Mouse (Mus musculus): ENCODE measurements around the gene Rtel1. TPM values are rescaled to one million over a fixed set of nuclear protein-coding genes. Genes with fewer than 3 reads are reported as not detected.
"Not testable (repeated sequence)": the region's sequence is repeated elsewhere in the genome, so short reads cannot be mapped to it uniquely, and the experiment has no call there.

The Rtel1 gene
- polyA plus RNA-seq (2016; fragmentation: Nextera tagmentation; extraction: Ambion mirVana) = 79.8 and 80.8 TPM in 2 replicates

DNA sequence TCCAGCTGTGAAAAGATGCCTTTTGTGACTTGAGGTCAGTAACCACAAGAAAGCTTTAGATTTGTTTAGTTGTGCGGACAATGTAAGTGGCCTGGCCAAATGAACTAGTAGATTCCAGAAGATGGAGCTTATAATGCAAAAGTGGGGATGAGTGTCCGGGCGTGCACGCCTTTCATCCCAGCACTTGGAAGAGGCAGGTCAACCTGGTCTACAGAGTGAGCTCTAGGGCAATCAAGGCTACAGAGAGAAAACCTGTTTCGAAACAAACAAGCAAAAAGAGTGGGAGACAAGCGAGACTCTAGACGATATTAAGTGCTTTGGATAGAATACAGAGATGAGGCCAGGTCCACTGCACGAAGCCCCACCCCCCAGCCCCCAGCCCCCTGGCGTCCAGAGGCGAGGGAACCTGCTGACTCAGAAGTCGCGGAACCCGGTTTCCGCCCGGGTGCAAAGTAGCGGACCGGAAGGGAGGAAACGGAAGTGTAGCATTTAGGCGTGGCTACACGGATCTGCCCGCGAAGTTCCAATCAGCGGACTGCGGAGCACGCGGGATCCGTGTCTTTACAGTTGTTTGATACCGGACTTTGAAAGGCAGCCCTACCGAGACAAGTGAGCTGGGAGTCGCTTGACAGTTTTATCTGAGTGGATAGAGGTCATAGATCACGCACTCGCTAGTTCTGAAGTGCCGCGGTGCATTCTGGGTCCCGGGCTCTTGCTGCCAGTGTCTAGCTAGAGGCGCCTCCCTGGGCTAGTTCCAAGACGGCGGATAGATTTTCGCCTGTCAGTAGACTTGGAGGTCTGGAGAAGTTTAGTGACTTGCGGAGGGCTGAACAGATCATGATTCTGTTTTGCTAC, at the start of gene Rtel1:
Gene Rtel1, plus strand, starts transcription at position 492 of the 855 bp plus-strand sequence.
- H3K4me1 ChIP-seq = peaks cover 16% of the 10 kb centered on the region
- 8% methylated on average over 40 of the region's 40 CpGs for WGBS
- H3K27me3 ChIP-seq (ENCODE audit: low read depth, poor library complexity, severe bottlenecking) = peaks cover 27% of the 10 kb centered on the region
- H3K27ac ChIP-seq = peak within 1 kb of the TSS; percentile 91
- peak within 1 kb of the TSS; percentile 71 for H3K4me3 ChIP-seq
- peaks cover 29% of the 10 kb centered on the region for H3K36me3 ChIP-seq
- no peaks in the 10 kb centered on the region for H3K9me3 ChIP-seq (replicated peaks)
- peak; percentile 94 for DNase-seq (ENCODE audit: low spot score)

- 93% methylated on average over 2 of the region's 2 CpGs for WGBS
- no peaks in the 10 kb centered on the region for H3K27me3 ChIP-seq (ENCODE audit: low read depth, poor library complexity, severe bottlenecking)
- no peak for DNase-seq (ENCODE audit: low spot score)
- peaks cover 91% of the 10 kb centered on the region for H3K36me3 ChIP-seq
- H3K27ac ChIP-seq = no peak overlapping the region
- no peaks in the 10 kb centered on the region for H3K9me3 ChIP-seq (replicated peaks)
- no peak overlapping the region for H3K4me3 ChIP-seq
- no peaks in the 10 kb centered on the region for H3K4me1 ChIP-seq
These were observed 47.4 kb upstream of the Rtel1 start for GRCm38 (mm10) chr2:181272092-181272491.

GRCm38 (mm10) chr2:181273829-181274228, 45.7 kb upstream of the Rtel1 start:
- DNase-seq (ENCODE audit: low spot score) = no peak
- 94% methylated on average over 2 of the region's 2 CpGs for WGBS
- Histone ChIP-seq H3K27me3 (ENCODE audit: low read depth, poor library complexity, severe bottlenecking) (no peaks in the 10 kb centered on the region), H3K4me3 (no peak overlapping the region), H3K36me3 (peaks cover 91% of the 10 kb centered on the region), H3K4me1 (no peaks in the 10 kb centered on the region), H3K27ac (no peak overlapping the region), H3K9me3 (replicated peaks) (no peaks in the 10 kb centered on the region)

DNA sequence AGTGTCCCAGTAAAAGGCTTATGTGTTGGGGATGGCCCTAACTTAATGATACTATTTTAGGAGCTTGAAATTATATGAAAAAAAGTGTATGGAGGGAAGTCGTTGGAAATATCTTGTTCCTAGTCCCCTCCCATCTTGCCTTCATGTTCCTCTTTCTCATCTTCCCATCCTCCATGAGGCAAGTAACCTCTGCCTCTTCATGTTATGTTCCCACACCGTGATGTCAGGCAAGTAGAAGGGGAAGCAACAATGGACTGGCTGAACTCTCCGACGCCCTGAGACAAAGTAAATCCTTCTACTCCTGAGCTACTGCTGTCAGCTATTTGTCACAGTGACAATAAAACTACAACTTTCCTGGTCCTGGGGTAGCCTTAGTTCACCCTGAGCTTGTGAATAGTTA, 44.9 kb upstream of the Rtel1 start:
- H3K9me3 ChIP-seq (replicated peaks) = no peaks in the 10 kb centered on the region
- H3K27me3 ChIP-seq (ENCODE audit: low read depth, poor library complexity, severe bottlenecking) = no peaks in the 10 kb centered on the region
- no peak overlapping the region for H3K4me3 ChIP-seq
- peaks cover 91% of the 10 kb centered on the region for H3K36me3 ChIP-seq
- H3K4me1 ChIP-seq = no peaks in the 10 kb centered on the region
- H3K27ac ChIP-seq = no peak overlapping the region
- 91% methylated on average over 4 of the region's 4 CpGs for WGBS
- no peak for DNase-seq (ENCODE audit: low spot score)

DNA sequence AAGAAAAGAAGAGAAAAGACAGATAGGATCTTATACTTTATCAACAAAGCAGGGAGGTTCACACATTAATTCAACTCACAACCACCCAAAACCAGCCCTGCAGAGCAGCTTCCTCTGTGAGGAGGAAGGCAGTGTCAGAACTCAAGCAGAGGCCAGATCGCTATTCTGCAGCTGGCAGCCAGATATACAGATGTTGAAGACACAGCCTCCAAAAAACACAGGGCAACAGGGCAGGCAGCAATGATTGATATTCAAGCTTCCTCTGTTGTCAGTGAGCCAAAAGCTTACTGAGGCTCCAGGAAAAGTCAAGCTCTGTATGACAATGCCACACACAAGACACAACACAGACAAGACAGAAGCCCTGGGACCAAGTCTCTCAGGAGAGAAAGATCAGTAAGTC, 42.8 kb upstream of the Rtel1 start:
- peaks cover 89% of the 10 kb centered on the region for H3K36me3 ChIP-seq
- H3K4me1 ChIP-seq = no peaks in the 10 kb centered on the region
- no peak overlapping the region for H3K4me3 ChIP-seq
- H3K9me3 ChIP-seq (replicated peaks) = no peaks in the 10 kb centered on the region
- WGBS = 87% methylated on average over 1 of the region's 1 CpGs
- no peak for DNase-seq (ENCODE audit: low spot score)
- H3K27ac ChIP-seq = no peak overlapping the region
- H3K27me3 ChIP-seq (ENCODE audit: low read depth, poor library complexity, severe bottlenecking) = no peaks in the 10 kb centered on the region

DNA sequence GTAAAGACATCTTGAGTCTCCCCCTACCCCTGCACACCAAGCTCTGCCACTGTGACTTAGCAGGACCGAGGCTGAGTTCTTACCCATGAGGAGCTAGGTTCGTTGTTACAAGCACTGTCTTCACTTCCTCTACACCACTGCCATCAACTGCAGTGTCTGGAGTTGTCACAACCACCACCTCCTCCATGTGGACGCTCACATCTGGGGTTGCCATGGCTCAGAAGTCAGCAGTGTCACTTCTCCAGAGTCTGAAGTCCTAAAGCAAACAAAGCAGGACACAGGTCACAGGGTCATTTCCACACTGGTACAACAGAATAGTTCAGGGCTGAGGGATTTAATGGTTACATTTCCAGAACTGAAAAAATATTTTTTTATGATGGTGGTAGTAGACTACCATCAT, 41.7 kb upstream of the Rtel1 start:
- Histone ChIP-seq H3K27ac (no peak overlapping the region), H3K9me3 (replicated peaks) (no peaks in the 10 kb centered on the region), H3K4me3 (no peak overlapping the region), H3K36me3 (peaks cover 90% of the 10 kb centered on the region), H3K4me1 (no peaks in the 10 kb centered on the region), H3K27me3 (ENCODE audit: low read depth, poor library complexity, severe bottlenecking) (no peaks in the 10 kb centered on the region)
- no peak for DNase-seq (ENCODE audit: low spot score)
- 90% methylated on average over 3 of the region's 3 CpGs for WGBS

DNA sequence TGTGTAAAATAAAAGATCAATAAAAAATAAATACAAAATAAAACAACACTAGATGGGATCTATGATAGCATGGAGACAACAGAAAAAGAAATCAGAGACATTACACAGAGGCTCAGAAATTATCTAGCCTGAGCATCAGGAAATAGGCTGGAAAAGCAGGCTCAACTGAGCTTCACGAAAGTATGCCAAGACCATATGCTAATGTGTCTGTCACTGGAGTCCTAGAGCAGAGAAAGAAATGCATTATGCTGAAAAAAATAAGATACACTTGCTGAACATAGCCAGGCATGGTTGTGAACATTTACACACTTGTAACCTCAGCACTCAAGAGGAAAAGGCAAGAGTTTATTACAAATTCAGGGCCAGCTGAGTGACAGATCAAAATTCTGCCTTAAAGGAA, 39.6 kb upstream of the Rtel1 start:
- no peaks in the 10 kb centered on the region for H3K4me1 ChIP-seq

DNA sequence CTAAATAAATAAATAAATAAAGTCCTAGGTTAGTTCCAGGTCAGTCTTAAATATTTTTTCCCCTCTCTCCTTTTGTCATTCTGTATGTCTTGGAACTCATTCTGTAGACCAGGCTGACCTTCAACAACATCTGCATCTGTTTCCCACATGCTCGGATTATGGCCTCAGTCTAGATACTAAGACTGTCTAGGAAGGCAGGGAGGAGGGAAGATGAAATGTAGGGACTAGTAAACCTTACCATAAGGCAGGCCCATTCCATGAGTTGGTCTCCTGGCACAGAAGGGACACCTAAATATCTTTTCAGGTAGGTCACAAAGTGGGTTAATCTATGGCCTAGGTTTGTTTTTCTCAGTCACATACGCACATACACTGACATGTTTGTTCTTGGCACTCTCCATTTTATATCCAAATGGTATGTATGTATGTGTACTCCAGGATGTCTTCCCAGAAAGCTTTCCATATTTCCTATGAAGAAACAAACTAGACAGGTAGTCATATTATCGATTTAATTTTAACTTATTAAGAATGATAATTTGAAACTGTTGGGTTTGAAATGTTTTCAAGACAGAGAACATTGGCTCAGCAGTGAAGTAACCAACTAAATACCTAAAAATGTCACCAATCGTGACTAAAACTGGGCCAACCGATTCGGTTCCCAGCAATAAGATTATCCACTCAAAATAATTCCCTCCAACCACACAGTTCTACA, 32.8 kb upstream of the Rtel1 start:
- 64% methylated on average over 6 of the region's 6 CpGs for WGBS
- H3K27me3 ChIP-seq (ENCODE audit: low read depth, poor library complexity, severe bottlenecking) = no peaks in the 10 kb centered on the region
- no peaks in the 10 kb centered on the region for H3K9me3 ChIP-seq (replicated peaks)
- peak overlapping the region; percentile 98 for H3K27ac ChIP-seq
- no peak for DNase-seq (ENCODE audit: low spot score)
- H3K4me3 ChIP-seq = peak overlapping the region; percentile 72
- peaks cover 13% of the 10 kb centered on the region for H3K4me1 ChIP-seq
- H3K36me3 ChIP-seq = peaks cover 44% of the 10 kb centered on the region

More for the DNA sequence above, 39.6 kb upstream of the Rtel1 start:
- no peak overlapping the region for H3K27ac ChIP-seq
- WGBS = 93% methylated on average over 1 of the region's 1 CpGs
- H3K27me3 ChIP-seq (ENCODE audit: low read depth, poor library complexity, severe bottlenecking) = no peaks in the 10 kb centered on the region
- no peak overlapping the region for H3K4me3 ChIP-seq
- H3K36me3 ChIP-seq = peaks cover 89% of the 10 kb centered on the region
- H3K9me3 ChIP-seq (replicated peaks) = no peaks in the 10 kb centered on the region
- DNase-seq (ENCODE audit: low spot score) = no peak

- H3K4me3 ChIP-seq = peak overlapping the region; percentile 72
- under 1% methylated on average over 58 of the region's 71 CpGs for WGBS
- peak; percentile 92 for DNase-seq (ENCODE audit: low spot score)
- no peaks in the 10 kb centered on the region for H3K27me3 ChIP-seq (ENCODE audit: low read depth, poor library complexity, severe bottlenecking)
- no peaks in the 10 kb centered on the region for H3K9me3 ChIP-seq (replicated peaks)
- H3K36me3 ChIP-seq = peaks cover 37% of the 10 kb centered on the region
- H3K4me1 ChIP-seq = peaks cover 13% of the 10 kb centered on the region
- peak overlapping the region; percentile 98 for H3K27ac ChIP-seq
These were observed 32.1 kb upstream of the Rtel1 start for GRCm38 (mm10) chr2:181287338-181287957.

DNA sequence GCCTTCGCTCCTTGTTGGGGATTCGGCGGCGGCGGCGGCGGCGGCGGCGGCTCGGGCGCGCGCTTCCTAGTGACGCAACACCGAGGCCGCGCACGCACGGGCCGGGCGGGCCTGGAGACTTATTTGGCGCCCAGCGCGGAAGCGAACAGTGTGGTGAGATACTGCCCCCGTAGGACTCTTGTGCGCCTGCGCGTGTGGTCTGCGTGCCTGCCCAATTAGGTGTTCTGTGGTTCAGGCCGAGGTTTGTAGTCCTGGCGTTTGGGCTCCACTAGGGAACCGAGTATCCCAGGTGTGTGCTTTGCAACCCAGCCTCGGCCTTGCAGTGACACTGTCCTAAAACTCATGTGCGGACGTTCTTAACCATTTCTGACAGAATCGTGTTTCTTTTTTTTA, 31.6 kb upstream of the Rtel1 start, which contains the start of gene Gmeb2:
Gene Gmeb2, minus strand, starts transcription at position 78 of the 393 bp plus-strand sequence.
- not testable (repeated sequence) for H3K27me3 ChIP-seq (ENCODE audit: low read depth, poor library complexity, severe bottlenecking); H3K9me3 ChIP-seq (replicated peaks)
- peak; percentile 93 for DNase-seq (ENCODE audit: low spot score)
- Histone ChIP-seq H3K4me3 (peak within 1 kb of the TSS; percentile 72), H3K36me3 (peaks cover 35% of the 10 kb centered on the region), H3K4me1 (peaks cover 13% of the 10 kb centered on the region), H3K27ac (peak within 1 kb of the TSS; percentile 98)
- under 1% methylated on average over 27 of the region's 38 CpGs for WGBS

GRCm38 (mm10) chr2:181288691-181289090, 30.8 kb upstream of the Rtel1 start:
- Histone ChIP-seq H3K4me1 (peaks cover 13% of the 10 kb centered on the region), H3K4me3 (peak overlapping the region; percentile 72), H3K9me3 (replicated peaks) (no peaks in the 10 kb centered on the region), H3K36me3 (peaks cover 29% of the 10 kb centered on the region), H3K27me3 (ENCODE audit: low read depth, poor library complexity, severe bottlenecking) (no peaks in the 10 kb centered on the region), H3K27ac (peak overlapping the region; percentile 98; the same call in 1 of the 2 replicates)
- no peak for DNase-seq (ENCODE audit: low spot score)
- 88% methylated on average over 3 of the region's 3 CpGs for WGBS

GRCm38 (mm10) chr2:181290937-181291336, 28.6 kb upstream of the Rtel1 start:
- Histone ChIP-seq H3K27ac (no peak overlapping the region), H3K36me3 (peaks cover 15% of the 10 kb centered on the region), H3K27me3 (ENCODE audit: low read depth, poor library complexity, severe bottlenecking) (no peaks in the 10 kb centered on the region), H3K4me3 (no peak overlapping the region), H3K4me1 (peaks cover 13% of the 10 kb centered on the region), H3K9me3 (replicated peaks) (no peaks in the 10 kb centered on the region)
- WGBS = 73% methylated on average over 1 of the region's 1 CpGs
- DNase-seq (ENCODE audit: low spot score) = no peak

GRCm38 (mm10) chr2:181302041-181302440, 17.5 kb upstream of the Rtel1 start:
- peak; percentile 62 for DNase-seq (ENCODE audit: low spot score)
- H3K36me3 ChIP-seq = peaks cover 26% of the 10 kb centered on the region

More at GRCm38 (mm10) chr2:181302041-181302440, 17.5 kb upstream of the Rtel1 start:
- 30% methylated on average over 3 of the region's 3 CpGs for WGBS
- Histone ChIP-seq H3K4me1 (0 out of 2 replicates have a peak, but pooled peaks cover 2% of the 10 kb centered on the region), H3K4me3 (no peak overlapping the region), H3K9me3 (replicated peaks) (no peaks in the 10 kb centered on the region), H3K27me3 (ENCODE audit: low read depth, poor library complexity, severe bottlenecking) (peaks cover 22% of the 10 kb centered on the region), H3K27ac (no peak overlapping the region)

All from limb, embryonic 10.5 days (tissue).